Mouse (Mus musculus) lung, embryonic 15.5 days (tissue): ENCODE results near the gene Cmtm2b. TPM values are rescaled to one million over a fixed set of nuclear protein-coding genes. Genes with fewer than 3 reads are reported as not detected.
A peak's percentile ranks its signal among the peaks of the same experiment; 100 is the strongest.

Experiments
- ATAC-seq: fragments of 200-750 bp; cut with Nextera tagmentation; 2 replicates; pipeline ENCODE4 v1.8.0; 2017; ENCODE audit warnings: moderate number of reproducible peaks, borderline replicate concordance; ENCODE audit not compliant: low FRiP score, low TSS enrichment; ENCODE audit errors: extremely low read depth
- H3K27ac ChIP-seq: fragments of 300-500 bp; sonication (generic); 2 replicates; pipeline ENCODE4 v1.5.1; 2015; ENCODE audit warnings: moderate library complexity, mild to moderate bottlenecking, inconsistent platforms
- H3K27me3 ChIP-seq: fragments of 300-500 bp; sonication (generic); 2 replicates; pipeline ENCODE4 v1.6.1; 2015; ENCODE audit warnings: inconsistent platforms
- H3K36me3 ChIP-seq: fragments of 300-500 bp; sonication (generic); 2 replicates; pipeline ENCODE4 v1.6.1; 2015; ENCODE audit warnings: inconsistent platforms
- H3K4me1 ChIP-seq: fragments of 300-500 bp; sonication (generic); 2 replicates; pipeline ENCODE4 v1.6.1; 2015; ENCODE audit warnings: inconsistent platforms
- H3K4me2 ChIP-seq: fragments of 300-500 bp; sonication (generic); 2 replicates; pipeline ENCODE4 v1.6.1; 2015; ENCODE audit warnings: inconsistent platforms, mild to moderate bottlenecking, moderate library complexity
- H3K4me3 ChIP-seq: fragments of 300-500 bp; sonication (generic); 2 replicates; pipeline ENCODE4 v1.5.1; 2015; ENCODE audit warnings: mild to moderate bottlenecking, inconsistent platforms
- H3K9ac ChIP-seq: fragments of 300-500 bp; sonication (generic); 2 replicates; pipeline ENCODE4 v1.6.1; 2015; ENCODE audit warnings: inconsistent platforms
- H3K9me3 ChIP-seq: fragments of 300-500 bp; sonication (generic); 2 replicates; pipeline ENCODE4 v1.6.1; 2016; ENCODE audit warnings: inconsistent platforms
- WGBS: fragments of 180-500 bp; shearing (Covaris S2); methylation state at CpG from one replicate; pipeline ENCODE4 v1.1.7; 2015; 5-methylcytosine and 5-hydroxymethylcytosine counted together
- polyA plus RNA-seq: library from polyadenylated mRNA; unstranded; fragments of >200 nt; fragmentation: Nextera tagmentation; extraction: Ambion mirVana; gene quantifications from 2 replicates; pipeline ENCODE4 v1.2.1, GENCODE M21; 2015

The Cmtm2b gene
- polyA plus RNA-seq, 1 experiment from 2014 or later: not detected

- H3K27ac ChIP-seq: no peak overlapping the region
- no peaks in the 10 kb centered on the region for H3K27me3 ChIP-seq
- 90% methylated on average over 6 of the region's 6 CpGs for WGBS
- no peak overlapping the region for H3K4me2 ChIP-seq
- no peak overlapping the region for H3K4me3 ChIP-seq
- no peak overlapping the region for H3K9ac ChIP-seq
- ATAC-seq: no peak
- H3K36me3 ChIP-seq: no peaks in the 10 kb centered on the region
- peaks cover 21% of the 10 kb centered on the region for H3K4me1 ChIP-seq
- H3K9me3 ChIP-seq: no peaks in the 10 kb centered on the region
These were observed 49.1 kb downstream of the Cmtm2b start for GRCm38 (mm10) chr8:104371121-104371520.

DNA sequence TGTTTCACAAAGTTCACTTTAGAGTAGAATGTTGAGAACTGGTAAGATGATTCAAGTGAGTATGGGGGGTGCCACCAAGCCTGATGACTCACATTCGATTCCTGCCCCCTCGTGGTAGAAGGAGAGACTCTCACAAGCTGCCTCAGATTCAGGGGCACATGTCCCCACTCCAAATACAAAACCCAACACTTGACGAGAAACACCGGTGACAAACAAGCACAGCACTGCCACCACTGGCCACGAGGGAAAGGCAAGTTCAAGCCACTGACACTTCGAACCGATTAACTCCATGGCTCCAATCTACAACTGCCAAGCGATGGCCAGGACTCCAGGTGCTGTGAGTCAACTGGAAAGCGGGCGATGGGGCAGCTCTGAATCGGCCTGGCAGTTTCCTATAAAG is 51.7 kb downstream of the Cmtm2b start:
- WGBS: 76% methylated on average over 11 of the region's 11 CpGs
- Histone ChIP-seq H3K27me3 (no peaks in the 10 kb centered on the region), H3K4me2 (no peak overlapping the region), H3K9me3 (no peaks in the 10 kb centered on the region), H3K27ac (no peak overlapping the region), H3K36me3 (no peaks in the 10 kb centered on the region), H3K4me1 (peaks cover 23% of the 10 kb centered on the region), H3K9ac (no peak overlapping the region), H3K4me3 (no peak overlapping the region)
- no peak for ATAC-seq

GRCm38 (mm10) chr8:104374269-104374668 is 52.2 kb downstream of the Cmtm2b start:
- H3K4me3 ChIP-seq: no peak overlapping the region
- H3K27ac ChIP-seq: no peak overlapping the region
- H3K9ac ChIP-seq: no peak overlapping the region
- peaks cover 23% of the 10 kb centered on the region for H3K4me1 ChIP-seq
- H3K9me3 ChIP-seq: no peaks in the 10 kb centered on the region
- 63% methylated on average over 11 of the region's 11 CpGs for WGBS
- H3K4me2 ChIP-seq: no peak overlapping the region
- no peaks in the 10 kb centered on the region for H3K27me3 ChIP-seq
- H3K36me3 ChIP-seq: no peaks in the 10 kb centered on the region
- ATAC-seq: no peak

DNA sequence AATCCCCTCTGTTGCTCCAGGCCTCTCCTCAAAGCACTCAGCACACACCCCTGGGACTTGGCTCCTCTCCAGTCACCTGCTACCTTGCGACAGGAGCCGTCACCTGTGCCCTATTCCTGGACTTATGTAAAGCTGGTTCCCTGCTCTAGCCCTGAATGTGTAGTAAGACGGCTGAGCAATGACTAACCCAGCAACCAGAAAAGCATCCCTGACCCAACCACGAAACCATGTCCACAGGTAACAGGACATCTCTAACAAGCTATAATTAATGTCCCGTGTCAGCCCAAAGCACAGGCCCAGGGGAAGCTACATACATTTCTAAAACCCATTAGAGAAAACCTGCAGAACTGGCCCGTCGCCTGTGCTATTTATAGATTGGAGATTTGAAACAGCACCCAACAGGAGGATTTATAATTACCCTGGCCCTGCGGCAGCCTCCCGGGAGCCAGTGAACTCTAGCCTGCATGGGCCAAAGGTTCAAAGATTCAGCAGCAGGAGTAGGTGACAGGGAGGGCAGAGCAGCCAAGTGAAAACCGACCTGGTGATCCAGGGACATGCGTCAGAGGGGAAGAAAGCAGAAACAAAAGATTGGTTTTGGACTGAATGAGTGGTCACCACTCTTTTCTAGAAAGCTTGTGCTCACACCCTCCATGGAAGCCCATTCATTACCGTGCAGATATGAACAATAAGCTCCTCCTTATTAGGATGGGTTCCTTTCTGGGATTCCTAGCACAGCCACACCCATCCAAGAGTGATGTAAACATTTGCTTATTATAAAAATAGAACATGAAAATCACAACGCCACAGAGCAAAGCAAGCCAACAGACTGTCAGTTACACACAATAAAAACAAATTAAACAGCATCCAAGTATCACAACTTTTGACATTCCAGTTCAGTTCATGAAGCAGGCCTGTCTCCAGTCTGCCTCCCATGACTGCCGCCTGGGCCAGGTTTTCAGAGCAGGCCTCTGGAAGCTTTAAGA is 53.1 kb downstream of the Cmtm2b start:
- ATAC-seq: peak; percentile 27; the same call in 1 of the 2 replicates

DNA sequence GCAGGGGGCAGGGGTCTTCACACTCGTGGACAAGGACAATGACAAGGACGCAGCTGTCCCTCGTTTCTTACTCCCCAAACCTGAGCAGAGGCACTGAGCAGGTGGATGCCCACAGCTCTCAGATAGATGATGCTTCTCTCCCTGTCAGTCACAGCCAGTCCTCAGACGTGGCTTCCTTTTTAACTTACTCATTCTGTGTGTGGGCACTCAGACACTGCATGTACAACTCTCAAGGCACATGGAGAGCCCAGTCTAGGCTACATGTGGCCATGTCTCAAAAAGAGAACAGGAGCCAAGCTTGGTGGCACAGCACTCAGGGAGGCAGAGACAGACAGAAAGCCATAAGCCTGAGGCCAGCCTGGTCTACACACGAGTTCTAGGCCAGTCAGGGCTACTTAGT is 53.9 kb downstream of the Cmtm2b start:
- 69% methylated on average over 5 of the region's 5 CpGs for WGBS
- Histone ChIP-seq H3K36me3 (no peaks in the 10 kb centered on the region), H3K4me1 (peaks cover 20% of the 10 kb centered on the region), H3K4me2 (no peak overlapping the region), H3K9me3 (no peaks in the 10 kb centered on the region), H3K4me3 (no peak overlapping the region), H3K27ac (peak overlapping the region; percentile 56; the same call in 1 of the 2 replicates), H3K27me3 (no peaks in the 10 kb centered on the region), H3K9ac (no peak overlapping the region)
- no peak for ATAC-seq

More for the DNA sequence above, 53.1 kb downstream of the Cmtm2b start:
- peaks cover 20% of the 10 kb centered on the region for H3K4me1 ChIP-seq
- 25% methylated on average over 14 of the region's 14 CpGs for WGBS
- H3K9ac ChIP-seq: no peak overlapping the region
- H3K36me3 ChIP-seq: no peaks in the 10 kb centered on the region
- no peak overlapping the region for H3K4me3 ChIP-seq
- H3K9me3 ChIP-seq: no peaks in the 10 kb centered on the region
- H3K27ac ChIP-seq: peak overlapping the region; percentile 56
- H3K4me2 ChIP-seq: peak overlapping the region; percentile 12; the same call in 1 of the 2 replicates
- H3K27me3 ChIP-seq: no peaks in the 10 kb centered on the region

- no peak overlapping the region for H3K4me2 ChIP-seq
- 51% methylated on average over 11 of the region's 11 CpGs for WGBS
- no peaks in the 10 kb centered on the region for H3K9me3 ChIP-seq
- no peak overlapping the region for H3K4me3 ChIP-seq
- no peak overlapping the region for H3K9ac ChIP-seq
- ATAC-seq: no peak
- H3K27me3 ChIP-seq: no peaks in the 10 kb centered on the region
- no peak overlapping the region for H3K27ac ChIP-seq
- H3K36me3 ChIP-seq: no peaks in the 10 kb centered on the region
- H3K4me1 ChIP-seq: peaks cover 20% of the 10 kb centered on the region
These were observed 54.6 kb downstream of the Cmtm2b start for GRCm38 (mm10) chr8:104376669-104377068.

- no peaks in the 10 kb centered on the region for H3K9me3 ChIP-seq
- H3K4me2 ChIP-seq: no peak overlapping the region
- H3K4me3 ChIP-seq: no peak overlapping the region
- no peak overlapping the region for H3K9ac ChIP-seq
- 63% methylated on average over 10 of the region's 10 CpGs for WGBS
- H3K36me3 ChIP-seq: no peaks in the 10 kb centered on the region
- H3K27ac ChIP-seq: no peak overlapping the region
- no peak for ATAC-seq
- H3K27me3 ChIP-seq: no peaks in the 10 kb centered on the region
- peaks cover 37% of the 10 kb centered on the region for H3K4me1 ChIP-seq
These were observed 57.3 kb downstream of the Cmtm2b start for GRCm38 (mm10) chr8:104379301-104379836.

DNA sequence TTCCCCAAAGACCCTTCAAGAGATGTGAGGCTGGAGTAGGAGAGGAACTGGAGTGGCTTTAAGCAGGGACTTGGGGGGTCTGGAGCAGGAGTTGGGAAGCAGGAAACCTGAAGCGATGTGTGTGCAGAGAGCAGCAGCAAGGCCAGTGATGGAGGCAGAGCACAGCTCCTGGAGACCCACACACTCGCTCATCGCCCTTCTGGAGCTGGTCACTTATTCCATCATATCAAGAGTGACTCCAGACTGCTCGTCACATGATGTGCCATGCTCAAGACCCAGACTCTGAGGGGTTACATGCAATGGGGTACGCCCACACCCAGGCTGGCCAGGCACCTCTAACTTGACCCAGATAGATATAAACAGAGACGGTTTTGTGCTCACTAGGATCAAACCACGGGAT is 58.2 kb downstream of the Cmtm2b start:
- no peak overlapping the region for H3K27ac ChIP-seq
- no peak for ATAC-seq
- no peaks in the 10 kb centered on the region for H3K27me3 ChIP-seq
- H3K9ac ChIP-seq: no peak overlapping the region
- 76% methylated on average over 7 of the region's 7 CpGs for WGBS
- no peaks in the 10 kb centered on the region for H3K9me3 ChIP-seq
- no peaks in the 10 kb centered on the region for H3K36me3 ChIP-seq
- H3K4me3 ChIP-seq: no peak overlapping the region
- H3K4me2 ChIP-seq: no peak overlapping the region
- peaks cover 32% of the 10 kb centered on the region for H3K4me1 ChIP-seq

Other genes with a start within 250 kb of the Cmtm2b start
- gene Cdh5, start 220.6 kb upstream of the Cmtm2b start, polyA plus RNA-seq: 71.2 and 74.7 TPM in 2 replicates
- 0.60 and 0.68 TPM in 2 replicates for gene Bean1, start 151.8 kb upstream of the Cmtm2b start, polyA plus RNA-seq
- 15.9 and 17.5 TPM in 2 replicates for gene Tk2, start 73.7 kb upstream of the Cmtm2b start, polyA plus RNA-seq
- gene Cklf, start 71.4 kb upstream of the Cmtm2b start, polyA plus RNA-seq: 36.7 and 39.2 TPM in 2 replicates
- not detected in 2 replicates for gene Cmtm2a, start 29.0 kb upstream of the Cmtm2b start, polyA plus RNA-seq
- not detected in 2 replicates for gene Gm45711, start 12.1 kb upstream of the Cmtm2b start, polyA plus RNA-seq
- gene Cmtm1, start 12.1 kb upstream of the Cmtm2b start, polyA plus RNA-seq: not detected in 2 replicates
- not detected in 2 replicates for gene Gm11020, start 663 bp upstream of the Cmtm2b start, polyA plus RNA-seq
- gene Cmtm3, start 17.2 kb downstream of the Cmtm2b start, polyA plus RNA-seq: 147 and 151 TPM in 2 replicates
- gene Cmtm4, start 73.6 kb downstream of the Cmtm2b start, polyA plus RNA-seq: 2.6 and 3.0 TPM in 2 replicates
- 61.1 and 62.2 TPM in 2 replicates for gene Dync1li2, start 120.8 kb downstream of the Cmtm2b start, polyA plus RNA-seq
- 0.19 and 0.40 TPM in 2 replicates for gene Terb1, start 187.7 kb downstream of the Cmtm2b start, polyA plus RNA-seq
- gene Nae1, start 212.4 kb downstream of the Cmtm2b start, polyA plus RNA-seq: 87.4 and 97.8 TPM in 2 replicates
- gene Car7, start 212.5 kb downstream of the Cmtm2b start, polyA plus RNA-seq: 0.65 and 0.97 TPM in 2 replicates